26 mouse cellular contexts compared by ENCODE assay signal in genomic region chr11:88053821-88054220, GRCm38 (mm10). TPM values are rescaled to one million over a fixed set of nuclear protein-coding genes. Genes with fewer than 3 reads are reported as not detected.
A peak's percentile ranks its signal among the peaks of the same experiment; 100 is the strongest.
DNase-seq lines count a peak whose midpoint lies in the region; ATAC-seq and TF ChIP-seq lines count a peak whose summit lies in the region.
"Had no signal": no experiment of that assay in that cellular context is flagged by ENCODE, and none has a peak within 500 bp of the region (broad histone marks: within the 10 kb centered on the region; RNA-seq: fewer than 3 reads in every experiment).

No protein-coding gene starts in this region.

- TF ChIP-seq POLR2A in lung, adult 2 months (IDR thresholded peaks at IDR 0.05; ENCODE audit: borderline replicate concordance, extremely low read depth, low read depth, low read length): no peak
- peak in 1 of 2 experiments; percentile 22; a peak in 1 of 4 replicates for TF ChIP-seq POLR2A in MEL (IDR thresholded peaks at IDR 0.05; ENCODE audit: control insufficient read depth in 1 of 2, insufficient read depth in 1 of 2, low read depth in 1 of 2, low read length in 2 of 2, poor library complexity in 1 of 2)

- no peaks in the 10 kb centered on the region for H3K27me3 ChIP-seq in heart, embryonic 16.5 days (ENCODE audit: control insufficient read depth, insufficient read depth, low read length)
- no peaks in the 10 kb centered on the region for H3K27me3 ChIP-seq in lung, postnatal 0 days (replicated peaks; ENCODE audit: insufficient read depth, low read length)
- no peaks in the 10 kb centered on the region for H3K27me3 ChIP-seq in MEL (ENCODE audit: control insufficient read depth in 1 of 2, insufficient read depth in 2 of 2, low read length in 2 of 2)
- H3K27me3 ChIP-seq: embryonic facial prominence, embryonic 13.5 days; forebrain, embryonic 13.5 days; heart, embryonic 13.5 days; intestine, embryonic 15.5 days; kidney, embryonic 15.5 days; liver, embryonic 15.5 days; neural tube, embryonic 13.5 days; Patski had no signal

- no peak for TF ChIP-seq RAD21 in MEL (IDR thresholded peaks at IDR 0.05; ENCODE audit: low read depth, low read length)

- no peak for TF ChIP-seq CTCF in lung, postnatal 0 days (IDR thresholded peaks at IDR 0.05)
- TF ChIP-seq CTCF in lung, adult 2 months (IDR thresholded peaks at IDR 0.05; ENCODE audit: insufficient read depth, low read length): no peak
- TF ChIP-seq CTCF in MEL (IDR thresholded peaks at IDR 0.05 in 2 of 3, conservative IDR thresholded peaks at IDR 0.05 in 1 of 3; ENCODE audit: control insufficient read depth in 1 of 3, insufficient read depth in 1 of 3, low read depth in 2 of 3, low read length in 3 of 3, poor library complexity in 1 of 3, severe bottlenecking in 1 of 3): no peak

- no peak overlapping the region for H3K27ac ChIP-seq in heart, embryonic 16.5 days (ENCODE audit: low read length)
- H3K27ac ChIP-seq in lung, postnatal 0 days (ENCODE audit: low read length): no peak overlapping the region
- no peak overlapping the region for H3K27ac ChIP-seq in MEL (ENCODE audit: control insufficient read depth, low read depth, low read length)
- H3K27ac ChIP-seq: embryonic facial prominence, embryonic 13.5 days; forebrain, embryonic 13.5 days; gastrocnemius, adult 2 months; heart, embryonic 13.5 days; hindbrain, embryonic 10.5 days; intestine, embryonic 15.5 days; kidney, embryonic 15.5 days; liver, embryonic 15.5 days; neural tube, embryonic 13.5 days had no signal

- DNase-seq in cerebellum, postnatal 10 days: peak; percentile 27 to 34
- DNase-seq in cerebellum, postnatal 36 days: no peak
- no peak for DNase-seq in heart, postnatal 4 days
- DNase-seq in lung, postnatal 0 days (ENCODE audit: low spot score): no peak
- no peak for DNase-seq in lung, adult 2 months
- DNase-seq in MEL (ENCODE audit: low read depth, low spot score): peak; percentile 41
- DNase-seq: adrenal gland, postnatal 36 days; gastrocnemius, adult 2 months; kidney, postnatal 4 days; lung, postnatal 14 days; retina, postnatal 1 day; right cerebral cortex, postnatal 25 days; thymus, postnatal 25 days had no signal

- H3K4me1 ChIP-seq in heart, embryonic 16.5 days (ENCODE audit: control insufficient read depth, insufficient read depth, low read length): peaks cover 22% of the 10 kb centered on the region
- H3K4me1 ChIP-seq in lung, postnatal 0 days (ENCODE audit: insufficient read depth, low read depth, low read length): peaks cover 4% of the 10 kb centered on the region; the same call in 1 of the 2 replicates
- H3K4me1 ChIP-seq in lung, adult 2 months (ENCODE audit: control insufficient read depth, insufficient read depth, low read length): peaks cover 10% of the 10 kb centered on the region
- peaks cover 5 to 9% of the 10 kb centered on the region in 2 experiments for H3K4me1 ChIP-seq in MEL (ENCODE audit: control insufficient read depth in 1 of 2, insufficient read depth in 2 of 2, low read length in 2 of 2)

- TF ChIP-seq EP300 in lung, postnatal 0 days (IDR thresholded peaks at IDR 0.05): no peak
- no peak for TF ChIP-seq EP300 in MEL (IDR thresholded peaks at IDR 0.05; ENCODE audit: low read depth in 1 of 2, low read length in 2 of 2)

- H3K9ac ChIP-seq in heart, embryonic 16.5 days (ENCODE audit: low read length): no peak overlapping the region
- no peak overlapping the region for H3K9ac ChIP-seq in lung, postnatal 0 days (replicated peaks; ENCODE audit: low read depth)
- no peak overlapping the region for H3K9ac ChIP-seq in MEL (ENCODE audit: control insufficient read depth, low read depth, low read length, poor library complexity, severe bottlenecking)
- H3K9ac ChIP-seq: embryonic facial prominence, embryonic 13.5 days; forebrain, embryonic 13.5 days; heart, embryonic 13.5 days; intestine, embryonic 15.5 days; kidney, embryonic 15.5 days; liver, embryonic 15.5 days; neural tube, embryonic 13.5 days had no signal

- 0 out of 2 replicates have a peak, but pooled peaks have one; percentile 21 for ATAC-seq in heart, embryonic 16.5 days (replicated peaks; ENCODE audit: extremely low read depth, insufficient read depth, low FRiP score)
- peak; percentile 11; the same call in 1 of the 2 replicates for ATAC-seq in lung, postnatal 0 days
- ATAC-seq: forebrain, embryonic 13.5 days; intestine, embryonic 15.5 days; midbrain, embryonic 16.5 days; Patski had no signal

- WGBS in heart, embryonic 16.5 days: 67% methylated on average over 3 of the region's 3 CpGs
- WGBS in lung, postnatal 0 days: 41% methylated on average over 3 of the region's 3 CpGs
- 45% methylated on average over 3 of the region's 3 CpGs for WGBS in lung, adult 2 months

- H3K79me2 ChIP-seq in MEL (ENCODE audit: control insufficient read depth, insufficient read depth, low read length, poor library complexity): peaks cover 19% of the 10 kb centered on the region

- H3K4me3 ChIP-seq in heart, embryonic 16.5 days (ENCODE audit: low read length): no peak overlapping the region
- H3K4me3 ChIP-seq in lung, postnatal 0 days (ENCODE audit: low read depth, low read length): no peak overlapping the region
- H3K4me3 ChIP-seq in lung, adult 2 months (replicated peaks; ENCODE audit: extremely low read depth, low read depth, low read length): no peak overlapping the region
- no peak overlapping the region for H3K4me3 ChIP-seq in MEL (ENCODE audit: control insufficient read depth in 1 of 2, insufficient read depth in 1 of 2, low read depth in 2 of 2, low read length in 2 of 2)
- H3K4me3 ChIP-seq: embryonic facial prominence, embryonic 13.5 days; erythroblast, embryonic 14.5 days; forebrain, embryonic 13.5 days; gastrocnemius, adult 2 months; heart, embryonic 13.5 days; hindbrain, embryonic 10.5 days; intestine, embryonic 15.5 days; kidney, embryonic 15.5 days; liver, embryonic 15.5 days; myocyte; neural tube, embryonic 13.5 days had no signal

- H3K9me3 ChIP-seq in heart, embryonic 16.5 days (replicated peaks; ENCODE audit: control insufficient read depth, low read length): no peaks in the 10 kb centered on the region
- H3K9me3 ChIP-seq in lung, postnatal 0 days (ENCODE audit: low read length): no peaks in the 10 kb centered on the region
- no peaks in the 10 kb centered on the region for H3K9me3 ChIP-seq in MEL (replicated peaks; ENCODE audit: insufficient read depth, low read length)
- H3K9me3 ChIP-seq: embryonic facial prominence, embryonic 13.5 days; forebrain, embryonic 13.5 days; heart, embryonic 13.5 days; hindbrain, embryonic 10.5 days; intestine, embryonic 15.5 days; kidney, embryonic 15.5 days; liver, embryonic 15.5 days; neural tube, embryonic 13.5 days had no signal

- H3K4me2 ChIP-seq in heart, embryonic 16.5 days (ENCODE audit: low read depth, low read length): no peak overlapping the region
- no peak overlapping the region for H3K4me2 ChIP-seq in lung, postnatal 0 days (replicated peaks; ENCODE audit: low read depth, low read length)
- H3K4me2 ChIP-seq: embryonic facial prominence, embryonic 13.5 days; forebrain, embryonic 13.5 days; heart, embryonic 13.5 days; intestine, embryonic 15.5 days; kidney, embryonic 15.5 days; liver, embryonic 15.5 days; neural tube, embryonic 13.5 days had no signal

- peaks cover 17% of the 10 kb centered on the region for H3K36me3 ChIP-seq in heart, embryonic 16.5 days (ENCODE audit: control insufficient read depth, insufficient read depth)
- H3K36me3 ChIP-seq in lung, postnatal 0 days (ENCODE audit: insufficient read depth, low read length): no peaks in the 10 kb centered on the region; the same call in 1 of the 2 replicates
- peaks cover 31 to 33% of the 10 kb centered on the region in 2 experiments for H3K36me3 ChIP-seq in MEL (ENCODE audit: control insufficient read depth in 1 of 2, insufficient read depth in 2 of 2, low read length in 2 of 2)

TF ChIP-seq in MEL, 35 proteins besides CTCF, POLR2A, EP300 and RAD21:
- TF ChIP-seq ZKSCAN1 (IDR thresholded peaks at IDR 0.05; ENCODE audit: low read depth, low read length) (no peak), MXI1 (IDR thresholded peaks at IDR 0.05; ENCODE audit: low read depth, low read length) (no peak), USF2 (IDR thresholded peaks at IDR 0.05; ENCODE audit: borderline replicate concordance in 1 of 2, insufficient read depth in 1 of 2, low read depth in 1 of 2, low read length in 2 of 2) (no peak), ELF1 (IDR thresholded peaks at IDR 0.05; ENCODE audit: low read depth, low read length) (no peak), MYB (IDR thresholded peaks at IDR 0.05; ENCODE audit: low read depth, low read length) (no peak), MAFK (IDR thresholded peaks at IDR 0.05; ENCODE audit: borderline replicate concordance, low read depth, low read length) (no peak)

RNA-seq across cellular contexts. Expression of gene Srsf1, which starts 6.6 kb away (rescaled TPM):
- 158 and 185 TPM in 2 replicates for polyA plus RNA-seq in heart, embryonic 16.5 days (2015; fragmentation: Nextera tagmentation; extraction: Ambion mirVana)
- total RNA-seq in heart, postnatal 4 days (2021): 100 to 1,000 TPM; 207 to 224 TPM
- 88.1 and 111 TPM in 2 replicates for polyA plus RNA-seq in lung, postnatal 0 days (2015; fragmentation: Nextera tagmentation; extraction: Ambion mirVana)
- 76.5 and 93.4 TPM in 2 replicates for polyA plus RNA-seq in lung, adult 2 months (2012; rRNA removed)
- 586 and 596 TPM in 2 replicates for total RNA-seq in MEL (2012; rRNA removed)
- polyA plus RNA-seq in MEL (2012; ENCODE audit: insufficient read depth in 1 of 2, insufficient read length in 2 of 2, low read depth in 1 of 2, low replicate concordance in 2 of 2, missing spikeins in 1 of 2): 100 to 1,000 TPM; 421 to 431 TPM

RNA-seq across cellular contexts. Expression of gene Vezf1, which starts 14.3 kb away (rescaled TPM):
- 22.3 and 24.3 TPM in 2 replicates for polyA plus RNA-seq in heart, embryonic 16.5 days (2015; fragmentation: Nextera tagmentation; extraction: Ambion mirVana)
- 10 to 100 TPM; 36.7 to 41.3 TPM for total RNA-seq in heart, postnatal 4 days (2021)
- polyA plus RNA-seq in lung, postnatal 0 days (2015; fragmentation: Nextera tagmentation; extraction: Ambion mirVana): 26.8 TPM in 2 replicates
- 22.4 and 26.5 TPM in 2 replicates for polyA plus RNA-seq in lung, adult 2 months (2012; rRNA removed)
- total RNA-seq in MEL (2012; rRNA removed): 8.0 and 9.5 TPM in 2 replicates
- polyA plus RNA-seq in MEL (2012; ENCODE audit: insufficient read depth in 1 of 2, insufficient read length in 2 of 2, low read depth in 1 of 2, low replicate concordance in 2 of 2, missing spikeins in 1 of 2): 10 to 100 TPM in 1 of 2 experiments, not detected in 1; 20.8 TPM

RNA-seq across cellular contexts. Expression of gene Cuedc1, which starts 44.0 kb away (rescaled TPM):
- polyA plus RNA-seq in heart, embryonic 16.5 days (2015; fragmentation: Nextera tagmentation; extraction: Ambion mirVana): 15.2 and 17.6 TPM in 2 replicates
- total RNA-seq in heart, postnatal 4 days (2021): 10 to 100 TPM; 39.5 to 40.0 TPM
- polyA plus RNA-seq in lung, postnatal 0 days (2015; fragmentation: Nextera tagmentation; extraction: Ambion mirVana): 14.6 TPM in 2 replicates
- polyA plus RNA-seq in lung, adult 2 months (2012; rRNA removed): 40.7 and 42.9 TPM in 2 replicates
- total RNA-seq in MEL (2012; rRNA removed): 1.0 and 1.1 TPM in 2 replicates
- polyA plus RNA-seq in MEL (2012; ENCODE audit: insufficient read depth in 1 of 2, insufficient read length in 2 of 2, low read depth in 1 of 2, low replicate concordance in 2 of 2, missing spikeins in 1 of 2): 1 to 10 TPM in 1 of 2 experiments, not detected in 1; 4.8 TPM

Comparison
In these comparisons a context has a peak if more than half of its experiments do, and no peak if none do; other contexts are left out.
1. DNase-seq: peak in cerebellum, postnatal 10 days (2 of 2) and MEL (single experiment); none in cerebellum, postnatal 36 days (0 of 2), heart, postnatal 4 days (single experiment), lung, postnatal 0 days (single experiment) and lung, adult 2 months (single experiment).